Mouse (Mus musculus) ES-Bruce4 (cell line): ENCODE measurements around the gene Endod1. TPM values are rescaled to one million over a fixed set of nuclear protein-coding genes. Genes with fewer than 3 reads are reported as not detected.
A peak's percentile ranks its signal among the peaks of the same experiment; 100 is the strongest.

ENCODE experiments used
- H3K27ac ChIP-seq: 2 replicates; pipeline ENCODE4 v1.5.1; 2012; ENCODE audit warnings: low read length, inconsistent platforms; ENCODE audit not compliant: insufficient read depth
- H3K27me3 ChIP-seq: 2 replicates; pipeline ENCODE4 v1.6.1; 2012; ENCODE audit warnings: mild to moderate bottlenecking, low read length, inconsistent platforms; ENCODE audit not compliant: control insufficient read depth, poor library complexity, insufficient read depth, severe bottlenecking
- H3K36me3 ChIP-seq: 2 replicates; pipeline ENCODE4 v1.6.1; 2012; ENCODE audit warnings: inconsistent platforms, mild to moderate bottlenecking, low read length, moderate library complexity; ENCODE audit not compliant: control insufficient read depth, poor library complexity, insufficient read depth, severe bottlenecking
- H3K4me1 ChIP-seq: one replicate; pipeline ENCODE4 v1.8.1; 2011; ENCODE audit warnings: low read length; ENCODE audit not compliant: control insufficient read depth, insufficient read depth
- H3K4me3 ChIP-seq: 2 replicates; pipeline ENCODE4 v1.5.1; 2011; ENCODE audit warnings: low read depth, mild to moderate bottlenecking, low read length
- H3K9ac ChIP-seq: 2 replicates; pipeline ENCODE4 v1.6.1; 2012; ENCODE audit warnings: low read depth, mild to moderate bottlenecking, inconsistent platforms; ENCODE audit not compliant: poor library complexity, severe bottlenecking
- H3K9me3 ChIP-seq: replicated peaks from 2 replicates; pipeline ENCODE4 v1.6.1; 2012; ENCODE audit warnings: mild to moderate bottlenecking, low read length, inconsistent platforms; ENCODE audit not compliant: control insufficient read depth, poor library complexity, insufficient read depth, severe bottlenecking
- CTCF ChIP-seq: IDR thresholded peaks from one replicate; pipeline ENCODE4 v1.8.1; 2011; ENCODE audit warnings: low read depth, low read length
- EP300 ChIP-seq: IDR thresholded peaks from 2 replicates; pipeline ENCODE4 v1.6.1; 2011; ENCODE audit warnings: low read depth, low read length; ENCODE audit not compliant: insufficient read depth
- POLR2A ChIP-seq: IDR thresholded peaks from one replicate; pipeline ENCODE4 v1.8.1; 2011; ENCODE audit warnings: low read length; ENCODE audit not compliant: insufficient read depth
- polyA plus RNA-seq: library from polyadenylated mRNA; stranded (reverse); fragments of >200 nt; gene quantifications from 2 replicates; pipeline ENCODE4 v1.2.4, GENCODE M21; 2011; ENCODE audit warnings: low read depth; ENCODE audit not compliant: missing spikeins, insufficient read depth, insufficient read length

The Endod1 gene
- 12.2 and 14.5 TPM in 2 replicates for polyA plus RNA-seq

- no peaks in the 10 kb centered on the region for H3K36me3 ChIP-seq
- no peak for TF ChIP-seq EP300
- no peak for TF ChIP-seq POLR2A
- H3K27me3 ChIP-seq = no peaks in the 10 kb centered on the region
- no peak within 1 kb of the TSS for H3K27ac ChIP-seq
- H3K4me3 ChIP-seq = peak within 1 kb of the TSS; percentile 70
- H3K9ac ChIP-seq = peak within 1 kb of the TSS; percentile 51
- no peaks in the 10 kb centered on the region for H3K9me3 ChIP-seq
- no peaks in the 10 kb centered on the region for H3K4me1 ChIP-seq
These were observed at the start of gene Endod1 for GRCm38 (mm10) chr9:14381353-14382055. Gene Endod1, minus strand, starts transcription at chr9:14381507.

DNA sequence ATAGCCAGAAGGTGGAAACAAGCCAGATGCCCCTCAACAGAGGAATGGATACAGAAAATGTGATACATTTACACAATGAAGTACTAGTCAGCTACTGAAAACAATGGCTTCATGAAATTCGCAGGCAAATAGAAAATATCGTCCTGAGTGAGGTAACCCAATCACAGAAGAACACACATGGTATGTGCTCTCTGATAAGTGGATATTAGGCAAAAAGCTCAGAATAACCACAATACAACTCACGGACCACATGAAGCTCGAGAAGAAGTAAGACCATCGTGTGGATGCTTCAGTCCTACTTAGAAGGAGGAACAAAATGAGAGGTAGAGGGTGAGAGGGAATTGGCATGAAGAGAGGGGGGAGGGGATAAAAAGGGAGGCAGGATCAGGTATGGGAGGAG, 27.8 kb upstream of the Endod1 start:
- no peaks in the 10 kb centered on the region for H3K36me3 ChIP-seq
- TF ChIP-seq EP300 (no peak), POLR2A (no peak), CTCF (no peak)
- no peak overlapping the region for H3K4me3 ChIP-seq
- H3K27me3 ChIP-seq = no peaks in the 10 kb centered on the region; the same call in 1 of the 2 replicates
- H3K9me3 ChIP-seq = no peaks in the 10 kb centered on the region
- no peak overlapping the region for H3K9ac ChIP-seq
- H3K27ac ChIP-seq = no peak overlapping the region
- H3K4me1 ChIP-seq = no peaks in the 10 kb centered on the region

DNA sequence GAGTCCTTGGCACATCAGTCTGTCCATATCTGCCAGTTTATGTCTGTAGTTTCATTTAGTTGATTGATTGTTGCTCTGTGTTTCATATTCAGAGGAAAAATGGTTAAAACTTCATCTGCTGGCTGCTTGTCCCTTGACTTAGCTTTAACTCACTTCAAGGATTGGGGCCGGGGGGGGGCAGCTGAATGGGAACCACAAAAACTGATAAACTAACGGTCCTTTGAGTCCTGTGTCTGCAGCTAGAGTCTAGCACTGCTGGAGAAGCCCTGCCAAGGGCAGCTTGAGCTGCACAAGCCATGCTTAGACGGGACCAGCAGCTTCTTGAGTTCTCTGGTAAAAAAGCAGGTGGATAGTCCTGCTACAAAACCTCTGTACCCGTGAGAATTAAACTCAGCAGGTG, 26.7 kb upstream of the Endod1 start:
- Histone ChIP-seq H3K9ac (no peak overlapping the region), H3K27ac (no peak overlapping the region), H3K4me1 (no peaks in the 10 kb centered on the region), H3K27me3 (no peaks in the 10 kb centered on the region; the same call in 1 of the 2 replicates), H3K36me3 (no peaks in the 10 kb centered on the region), H3K9me3 (no peaks in the 10 kb centered on the region), H3K4me3 (no peak overlapping the region)
- TF ChIP-seq CTCF (no peak), EP300 (no peak), POLR2A (no peak)

- TF ChIP-seq CTCF = no peak
- no peaks in the 10 kb centered on the region for H3K9me3 ChIP-seq
- no peak overlapping the region for H3K9ac ChIP-seq
These were observed 24.7 kb upstream of the Endod1 start for GRCm38 (mm10) chr9:14406056-14406455.

GRCm38 (mm10) chr9:14402099-14402498, 20.8 kb upstream of the Endod1 start:
- Histone ChIP-seq H3K4me3 (no peak overlapping the region), H3K27me3 (no peaks in the 10 kb centered on the region; the same call in 1 of the 2 replicates), H3K27ac (no peak overlapping the region), H3K9me3 (no peaks in the 10 kb centered on the region), H3K4me1 (no peaks in the 10 kb centered on the region), H3K9ac (no peak overlapping the region), H3K36me3 (no peaks in the 10 kb centered on the region)
- TF ChIP-seq CTCF = no peak
- TF ChIP-seq POLR2A = no peak
- TF ChIP-seq EP300 = no peak

More at GRCm38 (mm10) chr9:14406056-14406455, 24.7 kb upstream of the Endod1 start:
- Histone ChIP-seq H3K27ac (no peak overlapping the region), H3K36me3 (no peaks in the 10 kb centered on the region), H3K27me3 (no peaks in the 10 kb centered on the region; the same call in 1 of the 2 replicates), H3K4me1 (no peaks in the 10 kb centered on the region), H3K4me3 (no peak overlapping the region)

DNA sequence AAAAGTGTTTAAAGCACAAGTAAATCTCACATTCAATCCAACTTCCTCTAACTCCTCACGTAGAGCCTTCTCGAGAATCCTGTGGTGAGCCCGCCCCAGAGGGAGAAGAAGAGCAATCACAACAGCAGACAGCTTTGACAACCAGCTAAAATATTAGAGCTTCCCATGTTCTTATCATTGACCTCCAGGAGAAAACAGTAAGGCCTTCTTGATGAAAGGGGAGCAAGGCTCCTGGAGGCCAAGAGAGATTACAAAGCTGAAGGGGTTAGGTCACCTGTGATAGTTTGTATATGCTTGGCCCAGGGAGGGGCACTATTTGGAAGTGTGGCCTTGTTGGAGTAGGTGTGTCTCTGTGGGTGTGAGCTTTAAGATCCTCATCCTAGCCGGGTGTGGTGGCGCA, 19.1 kb upstream of the Endod1 start:
- H3K9me3 ChIP-seq = no peaks in the 10 kb centered on the region
- no peak for TF ChIP-seq POLR2A
- no peak for TF ChIP-seq EP300
- no peak for TF ChIP-seq CTCF
- no peak overlapping the region for H3K9ac ChIP-seq
- no peak overlapping the region for H3K4me3 ChIP-seq
- no peaks in the 10 kb centered on the region for H3K27me3 ChIP-seq
- H3K27ac ChIP-seq = no peak overlapping the region
- no peaks in the 10 kb centered on the region for H3K4me1 ChIP-seq
- no peaks in the 10 kb centered on the region for H3K36me3 ChIP-seq
